Comparison of ENCODE assay signal across 8 mouse cellular contexts in the genomic region with DNA sequence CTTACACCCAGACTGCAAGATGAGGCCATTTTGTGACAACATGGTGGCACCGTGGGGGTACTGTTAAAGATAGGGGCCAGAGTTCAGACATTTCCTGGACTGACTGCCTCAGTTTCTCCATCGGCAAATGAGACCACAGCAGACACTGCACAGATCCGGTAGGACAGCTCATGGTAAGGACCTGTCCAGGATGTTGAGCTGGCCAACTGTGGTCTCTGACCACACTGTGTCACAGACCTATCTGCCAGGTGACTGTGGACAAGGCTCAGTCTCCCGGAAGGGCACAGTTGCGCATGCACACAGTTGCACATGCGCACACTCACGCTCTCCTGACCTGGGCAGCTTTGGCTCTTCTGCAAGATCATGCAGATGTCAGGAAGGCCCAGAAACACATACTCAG.
DNase-seq lines count a peak whose midpoint lies in the region; ATAC-seq and TF ChIP-seq lines count a peak whose summit lies in the region.

No protein-coding gene starts in this region.

- TF ChIP-seq CTCF in intestine, postnatal 0 days (IDR thresholded peaks at IDR 0.05; ENCODE audit: low read depth), result no peak
- TF ChIP-seq CTCF in cortical plate, adult 2 months (IDR thresholded peaks at IDR 0.05; ENCODE audit: extremely low read depth, insufficient read depth, low read length), result no peak

- no peak overlapping the region for H3K4me3 ChIP-seq in intestine, embryonic 15.5 days (replicated peaks)
- H3K4me3 ChIP-seq in intestine, postnatal 0 days (ENCODE audit: low read depth, low read length), result no peak overlapping the region
- H3K4me3 ChIP-seq in cortical plate, adult 2 months (ENCODE audit: insufficient read depth, low read length), result no peak overlapping the region
- no peak overlapping the region for H3K4me3 ChIP-seq in forebrain, embryonic 15.5 days
- H3K4me3 ChIP-seq in midbrain, embryonic 12.5 days, result no peak overlapping the region

- 93% methylated on average over 7 of the region's 7 CpGs for WGBS in intestine, embryonic 15.5 days
- 97% methylated on average over 7 of the region's 7 CpGs for WGBS in intestine, postnatal 0 days
- WGBS in forebrain, embryonic 15.5 days, result 93% methylated on average over 7 of the region's 7 CpGs
- WGBS in midbrain, embryonic 12.5 days, result 93% methylated on average over 7 of the region's 7 CpGs

- no peaks in the 10 kb centered on the region for H3K27me3 ChIP-seq in intestine, embryonic 15.5 days (replicated peaks)
- no peaks in the 10 kb centered on the region for H3K27me3 ChIP-seq in intestine, postnatal 0 days (replicated peaks; ENCODE audit: control insufficient read depth, insufficient read depth, low read length)
- no peaks in the 10 kb centered on the region for H3K27me3 ChIP-seq in forebrain, embryonic 15.5 days
- H3K27me3 ChIP-seq in midbrain, embryonic 12.5 days, result no peaks in the 10 kb centered on the region

- no peak for ATAC-seq in intestine, embryonic 15.5 days
- ATAC-seq in intestine, postnatal 0 days, result no peak
- no peak for ATAC-seq in forebrain, embryonic 15.5 days (replicated peaks)
- no peak for ATAC-seq in midbrain, embryonic 12.5 days (ENCODE audit: low FRiP score, low read depth)

- TF ChIP-seq POLR2A in cortical plate, adult 2 months (IDR thresholded peaks at IDR 0.05; ENCODE audit: extremely low read depth, insufficient read depth, low read length), result no peak

- no peak overlapping the region for H3K9ac ChIP-seq in intestine, embryonic 15.5 days
- H3K9ac ChIP-seq in intestine, postnatal 0 days (ENCODE audit: low read depth, low read length), result no peak overlapping the region
- H3K9ac ChIP-seq in forebrain, embryonic 15.5 days (replicated peaks), result 0 out of 2 replicates have a peak overlapping the region, but pooled peaks have one; percentile 52
- no peak overlapping the region for H3K9ac ChIP-seq in midbrain, embryonic 12.5 days (replicated peaks)

- no peaks in the 10 kb centered on the region for H3K36me3 ChIP-seq in intestine, embryonic 15.5 days
- no peaks in the 10 kb centered on the region for H3K36me3 ChIP-seq in intestine, postnatal 0 days (ENCODE audit: control insufficient read depth, insufficient read depth)
- H3K36me3 ChIP-seq in forebrain, embryonic 15.5 days, result no peaks in the 10 kb centered on the region
- H3K36me3 ChIP-seq in midbrain, embryonic 12.5 days, result no peaks in the 10 kb centered on the region

- H3K4me1 ChIP-seq in intestine, embryonic 15.5 days (replicated peaks), result peaks cover 60% of the 10 kb centered on the region
- H3K4me1 ChIP-seq in intestine, postnatal 0 days (replicated peaks; ENCODE audit: control insufficient read depth, insufficient read depth, low read length), result peaks cover 4% of the 10 kb centered on the region
- peaks cover 15% of the 10 kb centered on the region for H3K4me1 ChIP-seq in cortical plate, adult 2 months (ENCODE audit: control insufficient read depth, insufficient read depth, low read length)
- H3K4me1 ChIP-seq in forebrain, embryonic 15.5 days, result peaks cover 60% of the 10 kb centered on the region
- peaks cover 71% of the 10 kb centered on the region for H3K4me1 ChIP-seq in midbrain, embryonic 12.5 days

- H3K9me3 ChIP-seq in intestine, embryonic 15.5 days, result no peaks in the 10 kb centered on the region
- no peaks in the 10 kb centered on the region for H3K9me3 ChIP-seq in intestine, postnatal 0 days (ENCODE audit: control insufficient read depth)
- no peaks in the 10 kb centered on the region for H3K9me3 ChIP-seq in forebrain, embryonic 15.5 days
- no peaks in the 10 kb centered on the region for H3K9me3 ChIP-seq in midbrain, embryonic 12.5 days

- no peak for DNase-seq in embryo, embryonic 10.5 days (ENCODE audit: low spot score)
- no peak for DNase-seq in embryo, embryonic 10 days (ENCODE audit: low spot score)
- no peak for DNase-seq in urinary bladder, postnatal 36 days (ENCODE audit: low spot score in 2 of 2)

- no peak overlapping the region for H3K4me2 ChIP-seq in intestine, embryonic 15.5 days (replicated peaks)
- H3K4me2 ChIP-seq in intestine, postnatal 0 days (replicated peaks; ENCODE audit: low read depth), result no peak overlapping the region
- H3K4me2 ChIP-seq in forebrain, embryonic 15.5 days (replicated peaks), result no peak overlapping the region; the same call in 1 of the 2 replicates
- peak overlapping the region; percentile 64; the same call in 1 of the 2 replicates for H3K4me2 ChIP-seq in midbrain, embryonic 12.5 days (replicated peaks)

- H3K27ac ChIP-seq in intestine, embryonic 15.5 days, result peak overlapping the region; percentile 80; the same call in 1 of the 2 replicates
- no peak overlapping the region for H3K27ac ChIP-seq in intestine, postnatal 0 days (ENCODE audit: low read depth, low read length)
- peak overlapping the region; percentile 87 for H3K27ac ChIP-seq in cortical plate, adult 2 months (ENCODE audit: insufficient read depth, low read length)
- peak overlapping the region; percentile 95 for H3K27ac ChIP-seq in forebrain, embryonic 15.5 days (replicated peaks)
- H3K27ac ChIP-seq in midbrain, embryonic 12.5 days (replicated peaks), result peak overlapping the region; percentile 98
